Mouse (Mus musculus) heart, embryonic 12.5 days (tissue): Measurements from ENCODE around the gene Siah3. TPM values are rescaled to one million over a fixed set of nuclear protein-coding genes. Genes with fewer than 3 reads are reported as not detected.
"Not testable (repeated sequence)": the region's sequence is repeated elsewhere in the genome, so short reads cannot be mapped to it uniquely, and the experiment has no call there.

Source experiments
- ATAC-seq: fragments of 200-750 bp; cut with Nextera tagmentation; 2 replicates; pipeline ENCODE4 v1.8.0; 2017; ENCODE audit warnings: moderate TSS enrichment, moderate library complexity; ENCODE audit not compliant: insufficient number of reproducible peaks, low FRiP score
- H3K27ac ChIP-seq: fragments of 300-500 bp; sonication (generic); 2 replicates; pipeline ENCODE4 v1.5.1; 2016; ENCODE audit warnings: mild to moderate bottlenecking, moderate library complexity; ENCODE audit not compliant: poor library complexity, severe bottlenecking
- H3K27me3 ChIP-seq: fragments of 300-500 bp; sonication (generic); replicated peaks from 2 replicates; pipeline ENCODE4 v1.6.1; 2016; ENCODE audit warnings: mild to moderate bottlenecking, moderate library complexity
- H3K36me3 ChIP-seq: fragments of 300-500 bp; sonication (generic); 2 replicates; pipeline ENCODE4 v1.6.1; 2016; ENCODE audit warnings: mild to moderate bottlenecking, moderate library complexity
- H3K4me1 ChIP-seq: fragments of 300-500 bp; sonication (generic); replicated peaks from 2 replicates; pipeline ENCODE4 v1.6.1; 2016; ENCODE audit warnings: mild to moderate bottlenecking
- H3K4me2 ChIP-seq: fragments of 300-500 bp; sonication (generic); 2 replicates; pipeline ENCODE4 v1.6.1; 2016; ENCODE audit warnings: mild to moderate bottlenecking, moderate library complexity
- H3K4me3 ChIP-seq: fragments of 300-500 bp; sonication (generic); 2 replicates; pipeline ENCODE4 v1.5.1; 2016; ENCODE audit warnings: mild to moderate bottlenecking
- H3K9ac ChIP-seq: fragments of 300-500 bp; sonication (generic); 2 replicates; pipeline ENCODE4 v1.6.1; 2016; ENCODE audit warnings: mild to moderate bottlenecking, moderate library complexity
- H3K9me3 ChIP-seq: fragments of 300-500 bp; sonication (generic); replicated peaks from 2 replicates; pipeline ENCODE4 v1.6.1; 2016; ENCODE audit warnings: mild to moderate bottlenecking, moderate library complexity
- WGBS: fragments of 180-500 bp; shearing (Covaris S2); methylation state at CpG from one replicate; pipeline ENCODE4 v1.1.7; 2016; 5-methylcytosine and 5-hydroxymethylcytosine counted together
- polyA plus RNA-seq: library from polyadenylated mRNA; unstranded; fragments of >200 nt; fragmentation: Nextera tagmentation; extraction: Ambion mirVana; gene quantifications from 2 replicates; pipeline ENCODE4 v1.2.1, GENCODE M21; 2016

Gene Siah3
- polyA plus RNA-seq, 1 experiment from 2014 or later: not detected

GRCm38 (mm10) chr14:75445948-75446281 is 9.9 kb upstream of the Siah3 start:
- 45% methylated on average over 6 of the region's 6 CpGs for WGBS
- Histone ChIP-seq H3K4me2 (peak overlapping the region; percentile 66), H3K9me3 (no peaks in the 10 kb centered on the region), H3K27me3 (no peaks in the 10 kb centered on the region), H3K4me3 (peak overlapping the region; percentile 35), H3K36me3 (no peaks in the 10 kb centered on the region), H3K9ac (peak overlapping the region; percentile 28; the same call in 1 of the 2 replicates), H3K4me1 (peaks cover 8% of the 10 kb centered on the region), H3K27ac (peak overlapping the region; percentile 9; the same call in 1 of the 2 replicates)
- no peak for ATAC-seq

DNA sequence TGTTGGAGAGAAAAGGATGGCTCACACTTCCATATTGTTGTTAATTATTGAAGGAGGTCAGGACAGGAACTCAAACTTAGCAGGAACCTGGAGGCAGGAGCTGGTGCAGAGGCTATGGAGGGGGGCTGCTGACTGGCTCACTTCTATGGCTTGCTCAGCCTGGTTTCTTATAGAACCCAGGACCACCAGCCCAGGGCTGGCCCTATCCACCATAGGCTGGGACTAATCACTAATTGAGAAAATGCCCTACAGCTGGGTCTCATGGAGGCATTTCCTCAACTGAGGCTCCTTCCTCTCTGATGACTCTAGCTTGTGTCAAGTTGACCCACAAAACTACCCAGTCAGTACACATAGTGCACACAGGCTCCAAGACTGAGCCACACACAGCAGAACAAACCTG is 9.5 kb upstream of the Siah3 start:
- not testable (repeated sequence) for ATAC-seq, H3K4me2 ChIP-seq, H3K27me3 ChIP-seq, H3K4me1 ChIP-seq, H3K9me3 ChIP-seq, H3K27ac ChIP-seq, H3K4me3 ChIP-seq, H3K36me3 ChIP-seq, H3K9ac ChIP-seq

- Histone ChIP-seq H3K4me3 (no peak overlapping the region), H3K4me2 (no peak overlapping the region), H3K27me3 (peaks cover 9% of the 10 kb centered on the region; the same call in 1 of the 2 replicates), H3K9me3 (no peaks in the 10 kb centered on the region), H3K4me1 (peaks cover 22% of the 10 kb centered on the region), H3K9ac (no peak overlapping the region), H3K36me3 (no peaks in the 10 kb centered on the region), H3K27ac (no peak overlapping the region)
- 91% methylated on average over 4 of the region's 4 CpGs for WGBS
- no peak for ATAC-seq
Measured at GRCm38 (mm10) chr14:75453906-75454305, 1.9 kb upstream of the Siah3 start.

- H3K4me1 ChIP-seq: peaks cover 23% of the 10 kb centered on the region
- no peak for ATAC-seq
- WGBS: 9% methylated on average over 4 of the region's 4 CpGs
- H3K4me2 ChIP-seq: no peak overlapping the region
- H3K4me3 ChIP-seq: no peak overlapping the region
- H3K27ac ChIP-seq: no peak overlapping the region
- peaks cover 9% of the 10 kb centered on the region; the same call in 1 of the 2 replicates for H3K27me3 ChIP-seq
- H3K9me3 ChIP-seq: no peaks in the 10 kb centered on the region
- H3K9ac ChIP-seq: no peak overlapping the region
- no peaks in the 10 kb centered on the region for H3K36me3 ChIP-seq
Measured at GRCm38 (mm10) chr14:75454716-75455115, 1.1 kb upstream of the Siah3 start.

DNA sequence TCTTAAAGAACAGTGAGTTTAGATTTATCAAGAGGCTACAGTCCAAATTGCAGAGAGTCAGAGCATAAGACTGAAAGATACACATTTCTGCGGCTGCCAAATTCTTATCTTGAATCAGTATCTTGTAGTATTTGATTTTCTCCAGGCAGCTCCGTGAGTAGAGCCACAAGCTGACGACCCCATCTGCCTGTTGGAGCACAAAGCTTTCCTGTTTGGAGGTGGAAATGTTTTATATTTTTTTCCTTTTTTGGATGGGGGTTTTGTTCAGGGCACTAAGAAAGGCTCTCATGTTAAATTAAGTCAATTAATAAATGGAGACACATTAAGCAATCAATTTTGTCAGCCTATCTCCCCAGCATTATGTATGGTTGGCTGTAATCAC is 430 bp upstream of the Siah3 start:
- H3K27ac ChIP-seq: no peak overlapping the region
- H3K9me3 ChIP-seq: no peaks in the 10 kb centered on the region
- H3K4me1 ChIP-seq: peaks cover 25% of the 10 kb centered on the region
- H3K9ac ChIP-seq: no peak overlapping the region
- 15% methylated on average over 3 of the region's 3 CpGs for WGBS
- H3K36me3 ChIP-seq: no peaks in the 10 kb centered on the region
- H3K27me3 ChIP-seq: peaks cover 9% of the 10 kb centered on the region; the same call in 1 of the 2 replicates
- H3K4me2 ChIP-seq: no peak overlapping the region
- no peak for ATAC-seq
- H3K4me3 ChIP-seq: no peak overlapping the region

GRCm38 (mm10) chr14:75456489-75457220 is 873 bp downstream of the Siah3 start:
- Histone ChIP-seq H3K4me1 (peaks cover 26% of the 10 kb centered on the region), H3K27me3 (peaks cover 13% of the 10 kb centered on the region; the same call in 1 of the 2 replicates), H3K36me3 (no peaks in the 10 kb centered on the region), H3K4me3 (peak overlapping the region; percentile 40), H3K4me2 (peak overlapping the region; percentile 79), H3K9me3 (no peaks in the 10 kb centered on the region), H3K27ac (no peak overlapping the region), H3K9ac (peak overlapping the region; percentile 28; the same call in 1 of the 2 replicates)
- 10% methylated on average over 13 of the region's 13 CpGs for WGBS
- ATAC-seq: 0 out of 2 replicates have a peak, but pooled peaks have one; percentile 42

DNA sequence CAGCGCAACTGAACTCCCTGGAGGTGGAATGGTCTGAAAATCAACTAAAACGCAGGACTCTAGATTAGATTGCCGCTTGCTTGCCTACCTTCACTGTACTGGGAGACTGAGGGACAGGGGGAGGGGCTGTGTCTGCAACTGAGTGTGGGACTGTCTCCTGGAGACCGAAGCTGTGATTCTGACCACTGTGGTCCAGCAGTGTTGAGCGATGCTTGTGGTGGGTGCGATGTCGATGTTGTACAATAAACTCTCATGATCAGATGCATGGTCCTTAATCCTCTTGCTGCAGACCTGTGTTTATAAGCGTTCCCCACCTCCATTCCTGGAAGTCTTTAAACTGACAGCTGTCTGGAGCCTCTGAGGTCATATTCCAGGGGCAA is 1.4 kb downstream of the Siah3 start:
- Histone ChIP-seq H3K27me3 (peaks cover 13% of the 10 kb centered on the region; the same call in 1 of the 2 replicates), H3K36me3 (no peaks in the 10 kb centered on the region), H3K9me3 (0 out of 2 replicates have a peak, but pooled peaks cover 4% of the 10 kb centered on the region), H3K27ac (no peak overlapping the region), H3K4me2 (peak overlapping the region; percentile 79), H3K4me3 (peak overlapping the region; percentile 40), H3K4me1 (peaks cover 26% of the 10 kb centered on the region), H3K9ac (peak overlapping the region; percentile 28; the same call in 1 of the 2 replicates)
- WGBS: 32% methylated on average over 8 of the region's 8 CpGs
- ATAC-seq: no peak

DNA sequence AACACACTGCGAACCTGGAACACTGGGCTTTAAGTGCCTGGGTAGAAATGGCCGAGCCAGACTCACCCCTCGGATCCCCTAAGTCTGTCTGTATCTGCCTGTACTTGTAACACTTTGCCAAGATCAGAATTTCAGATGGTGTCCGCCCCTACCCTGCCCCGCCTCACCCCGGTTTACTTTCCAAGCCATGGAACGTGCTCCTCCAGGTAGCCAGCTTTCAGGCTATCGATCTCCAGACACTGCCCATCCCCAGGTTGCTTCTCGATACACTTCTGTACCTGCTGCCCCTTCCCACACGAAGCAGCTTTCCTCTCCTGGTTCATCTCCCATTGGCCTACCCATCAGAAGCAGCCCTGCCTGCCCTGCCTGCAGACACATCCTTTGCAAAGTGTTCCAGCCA is 3.6 kb downstream of the Siah3 start:
- Histone ChIP-seq H3K9me3 (0 out of 2 replicates have a peak, but pooled peaks cover 7% of the 10 kb centered on the region), H3K4me1 (peaks cover 26% of the 10 kb centered on the region), H3K9ac (no peak overlapping the region), H3K27me3 (peaks cover 13% of the 10 kb centered on the region; the same call in 1 of the 2 replicates), H3K4me2 (no peak overlapping the region), H3K27ac (no peak overlapping the region), H3K36me3 (no peaks in the 10 kb centered on the region), H3K4me3 (no peak overlapping the region)
- ATAC-seq: no peak
- 77% methylated on average over 10 of the region's 10 CpGs for WGBS

GRCm38 (mm10) chr14:75459991-75460390 is 4.2 kb downstream of the Siah3 start:
- 47% methylated on average over 3 of the region's 3 CpGs for WGBS
- Histone ChIP-seq H3K4me2 (no peak overlapping the region), H3K4me3 (no peak overlapping the region), H3K4me1 (peaks cover 26% of the 10 kb centered on the region), H3K9me3 (0 out of 2 replicates have a peak, but pooled peaks cover 7% of the 10 kb centered on the region), H3K27ac (no peak overlapping the region), H3K9ac (no peak overlapping the region), H3K36me3 (no peaks in the 10 kb centered on the region), H3K27me3 (peaks cover 13% of the 10 kb centered on the region; the same call in 1 of the 2 replicates)
- ATAC-seq: no peak

DNA sequence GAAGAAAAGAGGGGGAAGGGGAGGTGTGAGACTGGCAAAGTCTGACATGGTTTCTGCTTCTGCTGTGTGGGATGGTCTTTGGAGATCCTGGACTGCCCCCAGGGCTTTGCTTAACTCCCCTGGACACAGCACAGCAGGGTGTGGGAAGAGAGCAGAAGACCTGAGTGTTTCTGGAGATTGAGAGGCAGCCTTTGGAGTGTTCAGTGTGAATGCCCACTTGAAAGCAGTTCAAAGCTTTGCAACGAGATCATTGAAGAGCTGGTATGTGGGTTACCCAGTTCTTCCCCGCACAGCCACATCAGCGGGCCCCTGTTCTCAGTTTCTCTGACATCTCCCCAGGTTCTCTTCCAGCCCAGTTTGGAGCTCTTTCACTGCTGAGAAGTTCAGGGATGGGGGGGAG is 4.7 kb downstream of the Siah3 start:
- Histone ChIP-seq H3K4me1 (peaks cover 26% of the 10 kb centered on the region), H3K9me3 (0 out of 2 replicates have a peak, but pooled peaks cover 7% of the 10 kb centered on the region), H3K9ac (no peak overlapping the region), H3K36me3 (no peaks in the 10 kb centered on the region), H3K27me3 (peaks cover 13% of the 10 kb centered on the region; the same call in 1 of the 2 replicates), H3K27ac (no peak overlapping the region), H3K4me2 (no peak overlapping the region), H3K4me3 (no peak overlapping the region)
- no peak for ATAC-seq
- WGBS: 45% methylated on average over 3 of the region's 3 CpGs

DNA sequence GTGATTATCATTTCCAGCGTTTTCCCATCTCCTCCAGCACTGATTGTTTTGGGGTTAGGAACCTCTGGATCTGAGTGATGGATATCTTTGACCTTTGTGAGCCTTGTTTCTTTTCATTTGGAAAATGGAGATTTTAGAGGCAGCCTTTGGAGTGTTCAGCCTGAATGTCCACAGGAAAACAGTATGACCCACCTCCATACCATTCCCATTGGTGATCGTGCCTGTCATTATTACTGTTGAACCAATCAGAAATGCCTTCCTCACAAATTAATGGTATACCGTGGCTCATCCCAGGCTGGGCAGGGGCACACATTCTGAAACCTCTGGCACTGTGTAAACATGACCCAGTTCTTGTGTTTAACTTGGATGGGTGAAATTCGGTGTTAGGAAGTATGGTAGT is 6.0 kb downstream of the Siah3 start:
- 80% methylated on average over 4 of the region's 4 CpGs for WGBS
- H3K9me3 ChIP-seq: 0 out of 2 replicates have a peak, but pooled peaks cover 7% of the 10 kb centered on the region
- H3K27me3 ChIP-seq: peaks cover 4% of the 10 kb centered on the region; the same call in 1 of the 2 replicates
- no peak overlapping the region for H3K4me2 ChIP-seq
- no peak overlapping the region for H3K27ac ChIP-seq
- H3K4me1 ChIP-seq: peaks cover 15% of the 10 kb centered on the region
- no peak overlapping the region for H3K9ac ChIP-seq
- no peaks in the 10 kb centered on the region for H3K36me3 ChIP-seq
- ATAC-seq: no peak
- no peak overlapping the region for H3K4me3 ChIP-seq
